Mouse (Mus musculus) A20 (cell line): ENCODE measurements around the gene Lyg2.

Source experiments
- DNase-seq: peaks from one replicate; pipeline ENCODE4 v3.0.0-alpha.2; 2011; ENCODE audit warnings: low read depth, low spot score

Gene Lyg2

GRCm38 (mm10) chr1:37916393-37916792, at the start of gene Lyg2:
Lyg2 (minus strand) TSS chr1:37916493.
- no peak for DNase-seq

GRCm38 (mm10) chr1:37965571-37965970, 49.3 kb upstream of the Lyg2 start:
- DNase-seq, result no peak

- DNase-seq, result no peak
These were observed 43.2 kb upstream of the Lyg2 start for GRCm38 (mm10) chr1:37959486-37959885.

- no peak for DNase-seq
These were observed 42.2 kb upstream of the Lyg2 start for GRCm38 (mm10) chr1:37958516-37958915.

- DNase-seq, result no peak
These were observed 41.4 kb upstream of the Lyg2 start, which contains the start of gene Lyg1 for GRCm38 (mm10) chr1:37957659-37958058. Lyg1 (minus strand) TSS chr1:37957759.

GRCm38 (mm10) chr1:37956690-37957431, 40.6 kb upstream of the Lyg2 start:
- no peak for DNase-seq

- no peak for DNase-seq
These were observed 39.0 kb upstream of the Lyg2 start for GRCm38 (mm10) chr1:37955251-37955650.

GRCm38 (mm10) chr1:37954786-37955185, 38.5 kb upstream of the Lyg2 start:
- DNase-seq, result no peak

- no peak for DNase-seq
These were observed 32.6 kb upstream of the Lyg2 start for GRCm38 (mm10) chr1:37948906-37949305.

- DNase-seq, result peak; percentile 59
These were observed 15.5 kb upstream of the Lyg2 start for GRCm38 (mm10) chr1:37931806-37932205.

- no peak for DNase-seq
These were observed 9.7 kb upstream of the Lyg2 start for GRCm38 (mm10) chr1:37925971-37926370.

GRCm38 (mm10) chr1:37922536-37922935, 6.2 kb upstream of the Lyg2 start:
- DNase-seq, result no peak

- DNase-seq, result no peak
These were observed 1.8 kb upstream of the Lyg2 start for GRCm38 (mm10) chr1:37918096-37918495.

- no peak for DNase-seq
These were observed 1.4 kb upstream of the Lyg2 start for GRCm38 (mm10) chr1:37917666-37918065.

- no peak for DNase-seq
These were observed 3.5 kb downstream of the Lyg2 start for GRCm38 (mm10) chr1:37912751-37913150.

GRCm38 (mm10) chr1:37903178-37903577, 13.1 kb downstream of the Lyg2 start:
- peak; percentile 57 for DNase-seq

GRCm38 (mm10) chr1:37900288-37900687, 16.0 kb downstream of the Lyg2 start:
- DNase-seq, result no peak

GRCm38 (mm10) chr1:37899816-37900215, 16.5 kb downstream of the Lyg2 start:
- DNase-seq, result no peak

GRCm38 (mm10) chr1:37894606-37895005, 21.7 kb downstream of the Lyg2 start:
- DNase-seq, result no peak

GRCm38 (mm10) chr1:37891400-37891799, 24.9 kb downstream of the Lyg2 start:
- DNase-seq, result peak; percentile 64

- DNase-seq, result peak; percentile 96
These were observed 26.2 kb downstream of the Lyg2 start, which contains the start of the genes Mitd1 and Mrpl30 for GRCm38 (mm10) chr1:37890025-37890652. Mitd1 (minus strand) TSS chr1:37890411. Mrpl30 (plus strand) TSS chr1:37890477.

GRCm38 (mm10) chr1:37889206-37889605, 27.1 kb downstream of the Lyg2 start:
- DNase-seq, result peak; percentile 19

GRCm38 (mm10) chr1:37884451-37884850, 31.8 kb downstream of the Lyg2 start:
- DNase-seq, result peak; percentile 87
